Mouse (Mus musculus) liver, embryonic 12.5 days (tissue): ENCODE measurements around the gene Amigo1. TPM values are rescaled to one million over a fixed set of nuclear protein-coding genes. Genes with fewer than 3 reads are reported as not detected.

ENCODE experiments used
- ATAC-seq: fragments of 200-750 bp; cut with Nextera tagmentation; 2 replicates; pipeline ENCODE4 v1.8.0; 2017; ENCODE audit warnings: moderate number of reproducible peaks, mild to moderate bottlenecking, moderate library complexity
- H3K27ac ChIP-seq: fragments of 300-500 bp; sonication (generic); 2 replicates; pipeline ENCODE4 v1.5.1; 2016; ENCODE audit warnings: mild to moderate bottlenecking
- H3K27me3 ChIP-seq: fragments of 300-500 bp; sonication (generic); replicated peaks from 2 replicates; pipeline ENCODE4 v1.6.1; 2016; ENCODE audit warnings: mild to moderate bottlenecking, moderate library complexity
- H3K36me3 ChIP-seq: fragments of 300-500 bp; sonication (generic); 2 replicates; pipeline ENCODE4 v1.6.1; 2016; ENCODE audit warnings: mild to moderate bottlenecking, moderate library complexity
- H3K4me1 ChIP-seq: fragments of 300-500 bp; sonication (generic); 2 replicates; pipeline ENCODE4 v1.6.1; 2016
- H3K4me2 ChIP-seq: fragments of 300-500 bp; sonication (generic); 2 replicates; pipeline ENCODE4 v1.6.1; 2016; ENCODE audit warnings: mild to moderate bottlenecking, moderate library complexity
- H3K4me3 ChIP-seq: fragments of 300-500 bp; sonication (generic); 2 replicates; pipeline ENCODE4 v1.5.1; 2016; ENCODE audit warnings: mild to moderate bottlenecking, moderate library complexity
- H3K9ac ChIP-seq: fragments of 300-500 bp; sonication (generic); 2 replicates; pipeline ENCODE4 v1.6.1; 2016; ENCODE audit warnings: mild to moderate bottlenecking, moderate library complexity
- H3K9me3 ChIP-seq: fragments of 300-500 bp; sonication (generic); replicated peaks from 2 replicates; pipeline ENCODE4 v1.6.1; 2016; ENCODE audit warnings: mild to moderate bottlenecking, moderate library complexity
- WGBS: fragments of 180-500 bp; shearing (Covaris S2); methylation state at CpG from one replicate; pipeline ENCODE4 v1.1.7; 2016; ENCODE audit not compliant: insufficient replicate concordance; 5-methylcytosine and 5-hydroxymethylcytosine counted together
- polyA plus RNA-seq: library from polyadenylated mRNA; unstranded; fragments of >200 nt; fragmentation: Nextera tagmentation; extraction: Ambion mirVana; gene quantifications from 2 replicates; pipeline ENCODE4 v1.2.1, GENCODE M21; 2016

The Amigo1 gene
- polyA plus RNA-seq, 1 experiment from 2014 or later = 1.1 TPM

DNA sequence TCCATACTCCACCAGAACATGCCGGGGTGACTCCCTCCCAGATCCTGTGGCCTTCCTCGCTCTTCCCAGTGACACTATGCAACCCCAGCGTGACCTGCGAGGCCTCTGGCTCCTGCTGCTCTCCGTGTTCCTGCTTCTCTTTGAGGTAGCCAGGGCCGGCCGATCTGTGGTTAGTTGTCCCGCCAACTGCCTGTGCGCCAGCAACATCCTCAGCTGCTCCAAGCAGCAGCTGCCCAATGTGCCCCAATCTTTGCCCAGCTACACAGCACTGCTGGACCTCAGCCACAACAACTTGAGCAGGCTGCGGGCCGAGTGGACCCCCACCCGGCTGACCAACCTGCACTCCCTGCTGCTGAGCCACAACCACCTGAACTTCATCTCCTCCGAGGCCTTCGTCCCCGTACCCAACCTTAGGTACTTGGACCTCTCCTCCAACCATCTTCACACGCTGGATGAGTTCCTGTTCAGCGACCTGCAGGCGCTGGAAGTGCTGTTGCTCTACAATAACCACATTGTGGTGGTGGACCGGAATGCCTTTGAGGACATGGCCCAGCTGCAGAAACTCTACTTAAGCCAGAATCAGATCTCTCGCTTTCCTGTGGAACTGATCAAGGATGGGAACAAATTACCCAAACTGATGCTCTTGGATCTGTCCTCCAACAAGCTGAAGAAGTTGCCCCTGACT, 1.1 kb downstream of the Amigo1 start:
- no peak overlapping the region for H3K9ac ChIP-seq
- H3K4me2 ChIP-seq = peak overlapping the region; percentile 98
- peaks cover 68% of the 10 kb centered on the region for H3K27me3 ChIP-seq
- no peak overlapping the region for H3K27ac ChIP-seq
- ATAC-seq = no peak
- no peaks in the 10 kb centered on the region for H3K36me3 ChIP-seq
- 47% methylated on average over 20 of the region's 20 CpGs for WGBS
- H3K9me3 ChIP-seq = no peaks in the 10 kb centered on the region
- peaks cover 28% of the 10 kb centered on the region for H3K4me1 ChIP-seq
- H3K4me3 ChIP-seq = peak overlapping the region; percentile 72

GRCm38 (mm10) chr3:108188716-108189490, 2.8 kb downstream of the Amigo1 start:
- H3K4me1 ChIP-seq = peaks cover 31% of the 10 kb centered on the region
- WGBS = 54% methylated on average over 9 of the region's 9 CpGs
- no peaks in the 10 kb centered on the region for H3K9me3 ChIP-seq
- no peak overlapping the region for H3K27ac ChIP-seq
- no peak overlapping the region for H3K4me3 ChIP-seq
- no peak overlapping the region for H3K9ac ChIP-seq
- no peaks in the 10 kb centered on the region for H3K36me3 ChIP-seq
- H3K27me3 ChIP-seq = peaks cover 61% of the 10 kb centered on the region
- H3K4me2 ChIP-seq = no peak overlapping the region
- ATAC-seq = no peak

- Histone ChIP-seq H3K4me1 (peaks cover 35% of the 10 kb centered on the region), H3K9ac (no peak overlapping the region), H3K27me3 (peaks cover 51% of the 10 kb centered on the region), H3K27ac (no peak overlapping the region), H3K4me2 (peak overlapping the region; percentile 5; the same call in 1 of the 2 replicates), H3K9me3 (no peaks in the 10 kb centered on the region), H3K36me3 (no peaks in the 10 kb centered on the region), H3K4me3 (no peak overlapping the region)
- no peak for ATAC-seq
- 51% methylated on average over 5 of the region's 5 CpGs for WGBS
Measured at GRCm38 (mm10) chr3:108189897-108190296, 3.8 kb downstream of the Amigo1 start.

- H3K9me3 ChIP-seq = no peaks in the 10 kb centered on the region
- H3K27ac ChIP-seq = no peak overlapping the region
- H3K9ac ChIP-seq = no peak overlapping the region
- no peak overlapping the region for H3K4me3 ChIP-seq
- 56% methylated on average over 4 of the region's 4 CpGs for WGBS
- peaks cover 13% of the 10 kb centered on the region for H3K27me3 ChIP-seq
- ATAC-seq = peak; percentile 9; the same call in 1 of the 2 replicates
- no peak overlapping the region for H3K4me2 ChIP-seq
- H3K36me3 ChIP-seq = 0 out of 2 replicates have a peak, but pooled peaks cover under 1% of the 10 kb centered on the region
- H3K4me1 ChIP-seq = peaks cover 39% of the 10 kb centered on the region
Measured at GRCm38 (mm10) chr3:108193686-108194085, 7.6 kb downstream of the Amigo1 start.

- H3K4me1 ChIP-seq = peaks cover 42% of the 10 kb centered on the region
- H3K9ac ChIP-seq = no peak overlapping the region
- H3K4me3 ChIP-seq = no peak overlapping the region
- H3K9me3 ChIP-seq = no peaks in the 10 kb centered on the region
- ATAC-seq = no peak
- H3K27me3 ChIP-seq = no peaks in the 10 kb centered on the region
- 66% methylated on average over 4 of the region's 4 CpGs for WGBS
- no peak overlapping the region for H3K4me2 ChIP-seq
- 0 out of 2 replicates have a peak, but pooled peaks cover 8% of the 10 kb centered on the region for H3K36me3 ChIP-seq
- H3K27ac ChIP-seq = no peak overlapping the region
Measured at GRCm38 (mm10) chr3:108195287-108195686, 9.2 kb downstream of the Amigo1 start.

DNA sequence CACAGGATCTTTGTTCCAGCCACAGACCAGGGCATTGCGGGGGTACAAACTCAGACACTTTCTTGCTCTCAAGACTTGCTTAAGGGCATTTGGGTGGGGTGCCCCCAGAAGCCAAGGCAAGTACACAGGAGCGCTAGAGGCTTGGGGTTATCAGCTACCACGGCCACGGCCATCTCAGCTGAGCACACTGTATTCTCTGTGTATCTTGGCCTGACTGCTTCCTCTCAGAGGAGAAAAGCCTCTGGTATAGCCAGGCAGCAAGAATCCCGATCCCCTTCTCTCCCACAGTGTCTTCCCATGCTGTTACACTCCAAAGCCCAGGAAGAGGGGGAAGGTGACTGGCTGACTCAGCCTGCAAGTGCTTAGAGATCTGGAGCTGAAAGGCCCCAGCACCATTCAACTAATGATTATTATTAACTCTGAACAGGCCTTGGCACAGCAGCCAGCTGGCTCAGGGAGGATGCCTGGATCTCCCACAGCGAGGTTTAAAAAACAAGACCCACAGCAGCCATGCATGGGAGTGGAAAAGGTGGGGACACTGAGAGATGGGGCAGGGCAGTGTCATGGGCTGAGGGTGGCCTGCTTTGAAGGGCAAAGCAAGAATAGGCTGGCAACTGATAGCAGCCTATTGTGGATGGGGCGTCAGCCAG, 9.9 kb downstream of the Amigo1 start:
- H3K4me2 ChIP-seq = no peak overlapping the region
- no peaks in the 10 kb centered on the region for H3K27me3 ChIP-seq
- no peaks in the 10 kb centered on the region for H3K9me3 ChIP-seq
- H3K27ac ChIP-seq = 0 out of 2 replicates have a peak overlapping the region, but pooled peaks have one; percentile 23
- WGBS = 47% methylated on average over 7 of the region's 7 CpGs
- H3K36me3 ChIP-seq = 0 out of 2 replicates have a peak, but pooled peaks cover 8% of the 10 kb centered on the region
- ATAC-seq = no peak
- no peak overlapping the region for H3K9ac ChIP-seq
- peaks cover 45% of the 10 kb centered on the region for H3K4me1 ChIP-seq
- no peak overlapping the region for H3K4me3 ChIP-seq

DNA sequence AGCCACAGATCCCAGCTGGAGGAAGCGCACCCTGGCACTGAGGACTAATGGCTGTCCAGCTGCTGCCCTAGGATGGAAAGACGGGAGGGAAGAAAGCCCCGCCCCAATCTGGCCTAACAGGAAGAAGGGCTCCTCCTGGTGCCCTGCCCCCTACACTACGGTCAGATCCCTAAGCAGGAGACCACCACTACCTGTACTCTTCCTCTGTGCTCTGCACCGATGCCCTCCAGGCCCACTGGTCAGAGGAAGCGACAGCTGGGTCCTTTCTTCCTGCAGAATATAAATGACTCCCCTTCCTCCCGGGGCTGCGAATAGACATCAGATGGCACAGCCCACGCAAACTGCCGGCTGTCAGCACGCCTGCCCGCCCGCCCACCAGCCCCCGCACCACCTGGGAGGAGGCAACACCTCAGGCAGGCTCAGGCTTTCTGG, 10.9 kb downstream of the Amigo1 start:
- no peak overlapping the region for H3K4me3 ChIP-seq
- ATAC-seq = no peak
- H3K9ac ChIP-seq = no peak overlapping the region
- WGBS = 44% methylated on average over 14 of the region's 14 CpGs
- H3K27me3 ChIP-seq = no peaks in the 10 kb centered on the region
- peaks cover 11% of the 10 kb centered on the region; the same call in 1 of the 2 replicates for H3K36me3 ChIP-seq
- H3K4me2 ChIP-seq = peak overlapping the region; percentile 13; the same call in 1 of the 2 replicates
- peaks cover 50% of the 10 kb centered on the region for H3K4me1 ChIP-seq
- no peak overlapping the region for H3K27ac ChIP-seq
- H3K9me3 ChIP-seq = no peaks in the 10 kb centered on the region

- 92% methylated on average over 6 of the region's 6 CpGs for WGBS
- Histone ChIP-seq H3K4me3 (peak overlapping the region; percentile 72; the same call in 1 of the 2 replicates), H3K9ac (peak overlapping the region; percentile 79; the same call in 1 of the 2 replicates), H3K9me3 (no peaks in the 10 kb centered on the region), H3K36me3 (peaks cover 28% of the 10 kb centered on the region), H3K4me1 (peaks cover 59% of the 10 kb centered on the region), H3K27me3 (no peaks in the 10 kb centered on the region), H3K27ac (peak overlapping the region; percentile 90), H3K4me2 (peak overlapping the region; percentile 80)
- ATAC-seq = no peak
Measured at GRCm38 (mm10) chr3:108199231-108199630, 13.1 kb downstream of the Amigo1 start.

DNA sequence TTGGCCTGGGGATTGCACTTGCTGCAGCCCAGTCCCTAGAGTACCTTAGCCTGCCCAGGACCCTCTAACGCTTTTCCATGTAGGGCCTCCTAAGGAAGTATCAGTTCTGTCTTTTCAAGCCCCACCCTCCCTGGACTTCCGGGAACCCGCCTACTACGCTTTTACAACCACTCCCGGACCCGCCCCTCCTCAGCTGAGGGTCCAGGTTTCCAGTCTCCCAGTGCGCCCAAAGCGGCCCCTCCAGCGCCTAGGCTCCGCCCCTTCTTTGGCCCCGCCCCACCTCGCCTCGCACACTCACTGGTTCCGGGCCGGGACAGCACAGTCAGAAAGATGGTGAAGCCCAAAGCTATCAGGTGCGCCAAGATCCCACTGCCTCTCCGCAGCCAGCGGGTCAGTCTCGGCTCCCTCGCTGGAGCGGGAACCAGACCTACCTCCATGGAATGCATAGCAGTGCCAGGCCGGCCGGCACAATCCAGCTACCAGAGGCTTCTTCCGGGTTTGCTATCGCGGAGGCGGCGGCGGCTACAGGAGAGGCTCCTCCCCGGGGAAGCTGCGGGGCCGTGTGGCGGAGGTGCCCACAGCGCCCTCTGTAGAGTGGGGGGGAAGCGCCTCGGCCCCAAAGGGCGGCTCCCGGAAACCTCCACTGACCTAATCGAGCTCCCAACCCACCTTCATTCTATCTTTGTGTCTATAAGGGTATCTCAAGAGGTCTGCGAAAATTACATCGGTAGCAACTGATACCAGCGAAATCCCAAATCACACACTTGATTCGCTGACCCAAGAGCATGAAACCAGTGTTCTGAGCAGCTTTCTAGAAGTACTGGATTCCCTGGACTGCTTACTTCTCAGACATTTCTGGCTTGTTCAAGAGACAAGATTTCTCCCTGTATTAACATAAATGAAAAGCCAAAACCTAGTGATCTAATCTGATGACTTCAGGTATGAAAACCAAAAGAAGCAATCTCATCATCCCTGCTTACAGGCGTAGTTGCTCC, 14.5 kb downstream of the Amigo1 start, which contains the start of gene Cyb561d1:
Gene Cyb561d1, minus strand, starts transcription at position 884 of the 995 bp plus-strand sequence.
- H3K27ac ChIP-seq = peak within 1 kb of the TSS; percentile 90
- H3K4me1 ChIP-seq = peaks cover 60% of the 10 kb centered on the region
- ATAC-seq = peak; percentile 96
- H3K9me3 ChIP-seq = no peaks in the 10 kb centered on the region
- WGBS = 3% methylated on average over 44 of the region's 44 CpGs
- peak within 1 kb of the TSS; percentile 72 for H3K4me3 ChIP-seq
- H3K4me2 ChIP-seq = peak within 1 kb of the TSS; percentile 80
- H3K36me3 ChIP-seq = peaks cover 40% of the 10 kb centered on the region
- no peaks in the 10 kb centered on the region for H3K27me3 ChIP-seq
- H3K9ac ChIP-seq = peak within 1 kb of the TSS; percentile 79

DNA sequence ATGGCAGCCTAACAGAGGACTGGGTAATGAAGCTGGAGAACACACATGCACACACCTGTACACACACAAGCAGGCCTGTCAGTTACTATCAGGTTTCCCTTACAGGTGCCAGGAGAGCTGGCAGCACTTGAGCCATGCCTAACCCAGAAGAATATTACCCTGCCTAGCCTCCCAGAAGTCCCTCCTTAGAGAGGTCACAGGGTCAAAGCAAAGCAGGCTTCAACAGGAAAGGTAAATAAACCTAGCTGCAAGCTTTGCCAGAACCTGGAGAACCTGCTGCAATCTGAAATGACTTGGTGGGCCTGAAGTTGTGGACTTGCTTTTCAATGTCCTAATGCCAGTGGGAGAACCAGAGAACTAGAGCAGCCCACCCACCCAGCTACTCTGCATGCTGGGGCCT, 16.4 kb downstream of the Amigo1 start:
- H3K27ac ChIP-seq = no peak overlapping the region
- ATAC-seq = no peak

DNA sequence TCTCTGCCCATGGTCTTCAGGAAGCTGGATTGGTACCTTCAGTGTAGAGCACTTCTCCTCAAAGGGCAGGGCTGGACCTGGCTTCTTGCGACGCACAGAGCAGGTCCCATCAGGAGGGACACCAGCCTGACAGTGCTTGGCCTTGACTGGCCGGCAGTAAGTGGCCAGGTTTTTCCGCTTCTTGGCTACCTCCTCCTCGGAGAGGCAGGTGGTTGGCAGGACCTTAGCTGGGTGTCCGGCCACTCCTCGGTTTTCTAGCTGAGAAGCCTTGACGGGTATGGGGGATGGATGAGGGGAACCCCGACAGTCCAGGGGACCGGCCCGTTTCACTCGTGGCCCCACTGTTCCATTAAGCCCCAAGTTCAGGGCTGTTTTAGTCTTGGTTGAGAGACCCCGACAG, 17.1 kb downstream of the Amigo1 start:
- Histone ChIP-seq H3K36me3 (peaks cover 63% of the 10 kb centered on the region), H3K4me2 (no peak overlapping the region), H3K9me3 (no peaks in the 10 kb centered on the region), H3K9ac (no peak overlapping the region), H3K4me3 (no peak overlapping the region), H3K27ac (no peak overlapping the region), H3K4me1 (peaks cover 43% of the 10 kb centered on the region), H3K27me3 (no peaks in the 10 kb centered on the region)
- 82% methylated on average over 13 of the region's 13 CpGs for WGBS
- no peak for ATAC-seq

More for the DNA sequence above, 16.4 kb downstream of the Amigo1 start:
- Histone ChIP-seq H3K9ac (no peak overlapping the region), H3K4me3 (no peak overlapping the region), H3K4me1 (peaks cover 42% of the 10 kb centered on the region), H3K27me3 (no peaks in the 10 kb centered on the region), H3K4me2 (no peak overlapping the region), H3K9me3 (no peaks in the 10 kb centered on the region), H3K36me3 (peaks cover 59% of the 10 kb centered on the region)
